Mouse (Mus musculus) megakaryocyte-erythroid progenitor cell, adult 5 weeks (primary cell): ENCODE data around the gene Wdfy4. TPM values are rescaled to one million over a fixed set of nuclear protein-coding genes. Genes with fewer than 3 reads are reported as not detected.

ENCODE experiments used
- polyA plus RNA-seq: library from polyadenylated mRNA; stranded (reverse); fragments of >175 nt; gene quantifications from 2 replicates; pipeline ENCODE4 v1.2.3, GENCODE M21; 2012

Gene Wdfy4
- 21.5 and 23.4 TPM in 2 replicates for polyA plus RNA-seq

DNA sequence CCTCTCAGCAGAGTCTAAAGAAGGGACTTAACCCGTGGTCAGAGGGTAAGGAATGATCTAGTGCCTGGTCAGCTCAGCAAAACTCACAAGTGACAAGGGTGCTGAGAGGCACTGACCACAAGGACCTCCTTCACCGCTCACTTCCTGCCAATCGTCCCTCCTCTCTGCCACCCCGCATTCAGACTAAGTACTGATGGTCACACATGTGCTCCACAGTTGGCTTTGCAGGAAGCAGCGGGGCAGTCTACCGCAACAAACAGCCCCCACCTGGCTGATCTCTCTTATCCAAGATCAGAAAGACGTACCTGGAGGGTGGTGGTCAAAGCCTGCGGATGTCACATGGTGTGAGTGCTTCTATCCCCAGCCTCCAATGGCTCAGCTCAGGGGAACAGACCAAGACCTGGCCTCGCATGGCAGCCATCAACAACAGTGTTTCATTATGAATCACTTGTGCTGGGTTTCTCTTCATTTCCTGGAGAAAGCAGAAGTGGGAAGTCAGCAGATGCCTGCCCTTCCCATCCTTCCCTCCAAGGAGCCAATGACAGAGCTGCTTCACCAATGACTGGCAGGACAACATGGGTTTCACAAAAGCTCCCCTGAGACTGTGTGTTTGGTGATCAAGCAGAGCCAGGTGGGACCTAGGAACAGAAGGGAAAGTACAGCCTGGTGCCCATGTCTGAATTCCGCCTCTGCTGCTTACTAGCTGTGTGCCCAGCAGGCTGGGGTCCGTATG lies at the start of gene Wdfy4:
Gene Wdfy4 (minus strand): TSS at position 441 of the 733 bp plus-strand sequence.

DNA sequence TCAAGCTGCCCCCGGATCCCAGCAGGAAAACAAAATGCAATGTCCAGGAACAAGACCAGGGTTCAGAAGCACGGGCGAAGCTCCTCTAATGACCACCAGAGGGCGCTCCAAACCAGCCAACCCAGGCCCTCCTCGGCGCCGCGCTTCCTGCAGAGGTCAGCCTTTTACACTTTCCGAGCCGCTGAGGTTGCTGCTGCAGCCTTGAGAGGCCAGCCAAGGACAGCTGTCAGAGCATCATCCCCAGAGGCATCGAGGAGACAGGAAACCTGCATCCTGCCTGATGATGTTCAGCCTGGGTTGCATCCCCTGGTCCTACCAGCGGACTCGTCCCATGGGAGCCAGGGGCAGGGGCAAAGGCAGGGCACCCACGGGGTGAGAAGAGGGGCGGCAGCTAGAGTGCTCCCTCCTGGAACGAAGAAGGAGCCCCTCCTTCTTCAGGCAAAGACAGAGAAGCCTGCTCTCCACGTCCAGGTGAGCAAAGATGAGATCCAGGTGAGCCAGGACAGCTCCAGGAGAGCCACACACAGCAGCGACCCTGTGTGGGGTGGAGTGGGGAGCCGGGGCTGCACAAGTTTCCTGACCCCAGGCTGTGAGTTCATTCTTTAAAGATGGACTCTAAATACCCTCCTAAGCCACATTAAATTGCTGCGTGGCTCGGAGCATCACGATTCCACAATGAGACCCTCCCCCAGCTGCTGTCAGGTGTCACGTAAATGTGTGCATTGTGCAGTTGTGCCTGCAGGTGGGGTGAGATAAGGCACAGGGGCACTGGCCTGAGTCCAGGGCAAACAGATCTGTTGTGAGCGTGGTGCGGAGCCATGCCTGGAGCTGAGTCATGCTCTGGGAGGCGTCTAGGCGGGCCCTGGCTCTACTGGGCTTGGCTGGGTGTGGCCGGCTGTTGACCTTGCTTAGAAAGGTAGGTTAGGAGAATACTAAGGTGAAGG lies 28.8 kb upstream of the Wdfy4 start, which contains the start of gene Arhgap22:
Gene Arhgap22 (plus strand): TSS at position 204 of the 944 bp plus-strand sequence.

DNA sequence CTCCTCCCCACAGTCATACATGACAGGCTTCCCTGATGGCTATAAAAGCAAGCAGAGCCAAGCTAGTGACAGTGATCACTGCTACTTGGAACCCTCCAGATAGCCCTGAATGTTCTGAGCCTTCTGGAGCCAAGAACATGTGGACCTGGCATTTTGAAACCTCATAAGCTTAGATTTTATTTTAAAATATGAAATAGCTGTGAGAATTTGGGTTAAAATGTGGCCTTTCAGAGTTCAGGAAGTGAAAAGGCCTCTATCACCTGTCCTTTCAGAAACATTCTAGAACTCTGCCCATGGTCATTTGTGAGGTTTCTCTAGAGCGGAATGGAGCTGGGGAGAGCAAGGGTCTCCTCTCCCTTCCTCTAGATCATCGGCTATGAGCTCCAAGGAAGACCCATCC lies 194.2 kb downstream of the Wdfy4 start, which contains the start of gene Lrrc18:
Gene Lrrc18 (plus strand): TSS at position 301 of the 400 bp plus-strand sequence.

Other genes with a start within 250 kb of the Wdfy4 start
- gene Lrrc18, start 194.1 kb downstream of the Wdfy4 start, polyA plus RNA-seq: 0.04 TPM in 1 of 2 replicates, not detected in the other
- 1.3 and 1.7 TPM in 2 replicates for gene Arhgap22, start 28.5 kb upstream of the Wdfy4 start, polyA plus RNA-seq